Mouse (Mus musculus) ovary, postnatal 36 days (tissue): ENCODE measurements around the gene Spcs2.

Experiments
- DNase-seq: peaks from one replicate; pipeline ENCODE4 v3.0.0; 2022; ENCODE audit warnings: low spot score, mixed read lengths

Spcs2 gene

DNA sequence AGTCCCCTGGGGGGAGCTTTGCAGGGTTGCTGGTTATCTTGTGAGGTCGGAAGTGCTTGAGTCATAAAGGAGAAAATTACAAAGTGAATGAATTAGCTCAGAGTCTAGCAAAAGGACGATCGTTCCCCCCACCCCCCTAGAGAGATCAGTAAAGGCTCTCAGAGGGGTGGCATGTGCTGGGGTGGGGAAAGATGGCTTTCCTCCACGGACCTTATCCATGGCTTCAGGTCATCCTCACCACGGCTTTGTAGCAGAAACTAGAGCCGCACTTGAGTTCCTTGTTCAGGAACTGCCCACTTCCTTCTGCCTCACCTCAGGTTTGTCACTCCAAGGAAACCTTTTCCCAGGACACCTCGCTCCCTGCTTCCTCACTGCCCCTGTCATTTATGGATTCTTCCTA lies at the start of gene Spcs2:
TSS of gene Spcs2 (minus strand) at position 101 of the 400 bp plus-strand sequence.
- DNase-seq, result no peak

DNA sequence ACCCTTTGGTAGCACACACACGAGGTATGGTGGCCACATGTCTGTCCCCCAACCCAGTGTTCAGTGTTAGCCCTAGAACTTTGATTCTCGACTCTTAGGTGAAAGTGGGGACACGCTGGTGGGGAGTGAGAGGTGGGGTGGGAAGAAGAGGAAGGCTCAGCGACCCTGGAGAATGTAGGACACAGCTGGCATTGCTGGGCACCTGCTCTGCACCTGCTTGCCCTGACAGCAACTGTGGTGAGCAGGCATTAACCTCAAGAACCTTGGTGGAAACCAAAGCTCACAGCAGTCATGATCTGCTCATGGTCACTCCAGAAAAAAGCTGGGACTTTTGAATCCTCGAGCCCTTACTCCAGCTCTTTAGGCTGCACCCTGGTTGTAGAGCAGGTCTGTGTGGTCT lies 47.8 kb upstream of the Spcs2 start:
- DNase-seq, result no peak

DNA sequence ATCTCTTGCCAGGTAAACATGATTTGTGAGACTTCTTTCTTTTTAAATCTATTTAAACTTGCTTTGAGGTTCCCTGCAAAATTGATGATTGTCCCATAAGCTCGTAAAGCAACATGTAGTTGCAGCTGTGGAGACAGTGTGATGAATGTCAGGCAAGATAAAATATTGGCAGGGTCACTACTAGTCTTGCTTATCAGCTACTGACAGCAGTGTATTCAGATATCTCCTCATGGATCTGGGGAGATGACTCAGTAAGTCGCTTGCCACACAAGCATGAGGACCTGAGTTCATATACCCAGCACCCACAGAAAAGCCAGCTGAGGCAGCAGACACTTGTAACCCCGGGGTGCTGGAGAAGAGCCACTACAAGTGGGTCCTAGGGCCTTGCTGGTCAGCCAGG lies 44.2 kb upstream of the Spcs2 start:
- DNase-seq, result no peak

DNA sequence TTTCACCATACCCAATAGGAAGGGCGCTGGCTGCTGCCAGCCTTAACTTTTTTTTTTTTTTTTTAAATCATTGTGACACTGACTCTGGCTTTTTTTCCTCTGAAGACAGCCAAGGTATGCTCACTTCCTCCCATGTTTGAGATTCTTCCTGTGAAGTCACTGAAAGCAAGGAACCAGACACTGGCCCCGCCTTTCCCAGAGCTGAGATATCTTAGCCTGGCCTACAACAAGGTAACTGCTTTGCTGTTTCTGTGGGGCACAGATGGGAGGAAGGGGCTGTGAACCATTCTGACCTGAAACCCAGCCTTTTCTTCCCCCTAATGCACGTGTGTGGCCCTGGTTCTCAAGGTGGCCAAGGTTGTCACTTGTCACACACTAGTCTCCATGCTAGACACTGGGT lies 43.1 kb upstream of the Spcs2 start:
- DNase-seq, result no peak

DNA sequence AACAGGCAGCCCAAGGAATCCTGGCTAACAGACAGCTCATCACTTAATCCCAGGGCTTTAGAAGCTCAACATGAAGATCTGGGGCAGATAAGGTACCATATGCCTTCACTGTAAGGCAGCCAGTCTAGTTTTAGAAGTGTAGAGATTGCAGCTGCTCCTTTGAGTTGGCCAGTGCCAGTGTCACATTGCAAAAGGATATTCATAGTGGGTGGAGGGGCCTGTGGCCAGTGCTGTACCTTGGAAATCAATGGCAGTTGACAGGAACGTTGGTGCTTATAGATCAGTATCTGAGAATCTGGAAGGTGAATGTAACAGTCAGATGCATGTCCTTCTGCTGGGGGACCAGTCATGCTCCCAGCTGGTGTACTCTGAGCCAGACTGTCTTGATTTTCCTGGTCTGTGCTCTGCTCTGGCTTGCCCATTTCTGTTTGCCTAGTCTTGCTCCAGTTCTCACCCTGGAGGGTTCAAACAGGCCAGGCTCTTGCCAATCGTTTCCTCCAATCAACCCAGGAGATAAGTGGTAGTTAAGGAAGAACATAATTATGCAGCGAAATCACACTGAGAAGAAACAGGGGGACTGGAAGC lies 41.3 kb upstream of the Spcs2 start:
- DNase-seq, result no peak

DNA sequence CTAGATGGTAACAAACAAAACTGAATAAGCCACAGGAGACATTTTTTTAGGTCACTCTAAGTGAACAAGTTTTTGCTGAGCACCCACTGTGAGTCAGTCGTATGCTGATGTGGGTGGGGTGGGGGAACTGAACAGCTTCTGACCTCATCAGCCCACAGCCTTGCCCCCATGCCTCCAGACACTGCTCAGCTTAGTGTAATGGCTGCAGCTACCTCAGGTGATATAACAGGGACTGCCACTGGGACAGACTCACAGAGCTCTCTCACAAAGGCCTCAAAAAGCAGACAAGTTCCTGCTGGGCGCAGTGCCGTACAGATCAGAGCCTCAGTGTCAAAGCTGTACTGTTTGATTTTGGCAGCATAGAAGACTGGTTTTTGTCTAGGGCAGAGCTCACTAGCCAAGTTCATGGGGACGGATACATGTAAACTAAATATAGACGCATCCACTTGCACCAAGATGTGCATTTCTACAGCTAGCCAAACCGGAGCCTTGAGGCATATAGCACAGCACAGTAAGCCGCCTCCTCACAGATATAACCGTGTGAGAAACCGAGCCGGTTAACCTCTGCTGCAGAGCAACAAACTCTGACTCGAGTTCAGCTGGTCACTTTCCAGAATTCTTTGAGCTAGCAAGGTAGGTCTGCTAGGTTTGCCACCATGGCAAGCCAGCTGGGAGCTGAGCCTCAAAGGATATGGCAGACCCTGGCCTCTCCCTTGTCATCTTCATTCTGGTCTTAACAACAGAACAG lies 39.8 kb upstream of the Spcs2 start:
- DNase-seq, result no peak

DNA sequence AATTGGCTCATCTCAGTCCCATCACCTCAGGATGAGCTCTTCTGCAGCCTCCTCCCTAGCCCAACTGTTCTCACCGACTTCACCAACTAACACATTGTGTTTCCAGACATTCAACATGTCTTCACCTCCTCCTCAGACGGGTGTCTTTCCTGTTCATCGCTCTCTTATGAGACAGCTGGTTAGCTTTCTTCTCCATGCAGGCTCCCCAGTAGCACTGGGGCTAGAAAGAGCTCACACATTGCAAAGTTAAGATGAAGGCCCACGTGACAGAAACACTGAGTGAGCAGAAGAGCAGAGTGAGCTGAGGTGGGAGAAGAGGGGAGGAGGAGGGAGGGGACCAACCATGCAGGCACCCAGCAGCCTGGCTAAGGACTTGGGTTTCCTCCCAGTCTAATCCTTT lies 38.9 kb upstream of the Spcs2 start:
- DNase-seq, result no peak

DNA sequence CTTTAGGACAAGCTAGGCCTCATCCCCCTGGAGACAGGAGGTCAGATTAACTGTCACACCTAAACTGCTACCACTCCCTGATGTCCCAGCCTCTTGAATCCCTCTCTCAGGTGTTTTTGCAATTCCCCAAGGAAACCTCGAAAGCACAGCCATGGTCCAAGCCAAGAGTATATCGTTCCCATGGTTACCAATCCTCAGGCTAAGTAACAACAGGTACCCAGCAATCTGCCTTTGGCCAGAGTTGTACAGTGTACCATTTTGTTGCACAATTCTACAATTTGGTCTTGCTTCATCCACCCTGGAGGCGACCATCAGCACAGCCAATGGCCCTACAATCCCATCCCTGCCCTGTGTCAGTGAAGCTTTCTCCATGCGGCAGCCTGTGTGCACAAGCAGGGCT lies 33.6 kb upstream of the Spcs2 start:
- no peak for DNase-seq

DNA sequence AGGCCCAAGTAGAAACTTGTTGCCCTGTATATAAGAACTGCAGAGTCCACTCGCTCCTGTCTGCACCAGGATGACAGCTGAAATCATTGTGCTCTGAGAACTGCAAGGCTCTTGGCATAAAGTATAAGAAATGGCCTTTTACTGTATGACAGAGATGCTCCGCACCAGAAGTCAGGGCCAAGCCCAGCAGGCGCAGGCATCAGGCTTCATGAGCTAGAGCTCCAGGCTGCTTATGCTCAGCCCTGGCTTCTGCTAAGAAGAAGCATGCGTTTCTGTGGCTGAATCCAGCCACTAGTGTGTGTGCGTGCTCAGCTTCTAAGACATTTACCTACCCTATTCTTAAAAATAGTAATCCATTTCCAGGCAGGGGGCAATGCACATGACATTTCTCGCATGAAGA lies 31.2 kb upstream of the Spcs2 start:
- no peak for DNase-seq

DNA sequence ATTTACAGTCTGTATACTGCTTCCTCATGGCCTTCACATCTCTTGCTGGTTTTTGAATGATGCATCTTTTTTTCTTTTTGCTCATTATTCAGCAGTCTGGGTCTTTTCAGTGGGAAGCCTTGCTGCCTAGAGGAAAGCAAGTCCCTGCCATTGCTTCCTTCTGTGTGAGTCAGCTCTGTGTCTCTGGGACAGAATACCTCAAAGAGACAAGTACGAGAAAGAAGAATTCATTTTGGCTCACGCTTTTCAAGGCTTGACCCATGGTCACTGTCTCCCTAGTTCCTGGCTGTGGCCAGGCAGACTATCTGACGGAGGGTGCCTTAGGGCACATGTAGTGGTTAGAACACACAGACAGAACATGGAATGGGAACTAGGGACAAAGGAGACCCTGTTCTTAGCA lies 30.7 kb upstream of the Spcs2 start:
- no peak for DNase-seq

DNA sequence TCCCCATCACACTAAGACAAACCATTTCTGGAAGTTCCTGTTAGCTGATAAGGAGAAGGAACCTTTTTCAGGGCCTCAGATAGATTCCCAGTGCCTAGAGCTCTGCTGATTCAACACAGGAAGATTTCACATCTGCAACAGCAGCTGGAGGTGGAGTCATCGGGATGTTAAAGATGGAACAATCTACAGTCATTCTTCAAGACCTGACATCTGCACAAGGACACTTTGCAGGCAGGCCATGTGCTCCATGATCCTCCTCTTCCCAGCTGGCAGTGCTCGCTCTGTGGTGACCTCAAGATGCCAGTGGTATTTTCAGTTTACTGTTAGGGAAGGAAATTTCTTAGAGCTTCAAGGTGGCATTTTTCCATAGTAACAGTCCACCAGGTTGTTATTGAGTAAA lies 29.1 kb upstream of the Spcs2 start:
- DNase-seq, result no peak

DNA sequence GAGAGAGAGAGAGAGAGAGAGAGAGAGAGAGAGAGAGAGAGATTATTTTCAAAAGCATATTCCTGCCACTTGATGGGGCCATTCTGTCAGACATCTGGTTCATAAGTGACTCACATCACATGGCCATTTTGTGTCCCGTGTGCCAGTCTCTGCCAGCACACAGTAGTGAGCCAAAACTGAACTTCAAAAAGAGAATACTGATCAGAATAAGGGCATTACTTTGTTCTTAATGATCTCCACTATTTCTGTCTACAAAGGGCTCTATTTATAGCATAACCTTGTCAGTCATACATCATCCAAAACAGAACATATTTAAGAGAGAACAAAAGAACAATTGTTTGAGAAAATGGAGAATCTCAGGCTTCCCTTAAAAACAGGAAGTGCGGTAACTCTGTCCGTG lies 28.2 kb upstream of the Spcs2 start:
- DNase-seq, result no peak

DNA sequence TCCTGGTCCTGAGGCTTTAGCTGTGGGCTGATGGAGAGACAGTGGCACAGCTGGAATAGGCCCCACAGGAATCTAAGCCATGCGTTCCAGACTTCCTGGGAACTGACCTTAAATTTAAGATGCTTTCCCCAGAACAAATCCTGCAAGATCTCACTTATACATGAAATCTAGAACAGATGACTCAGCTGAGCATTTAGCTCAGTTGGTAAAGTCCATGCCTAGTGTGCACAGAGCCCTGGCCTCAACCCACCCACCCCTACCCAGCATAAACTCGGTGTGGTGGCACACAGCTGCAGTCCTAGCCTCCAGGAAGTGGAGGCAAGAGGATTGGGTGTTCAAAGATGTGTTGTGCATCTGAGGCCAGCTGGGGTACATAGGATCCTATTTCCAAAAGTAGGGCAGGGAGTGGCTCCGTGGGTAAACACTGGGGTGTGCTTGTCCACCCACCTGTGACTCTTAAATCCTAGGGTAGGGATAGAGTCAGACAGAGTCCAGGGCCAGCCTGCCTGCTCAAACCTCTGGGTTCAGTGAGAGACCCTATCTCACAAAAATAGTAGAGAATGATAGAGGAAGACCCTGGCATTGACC lies 27.0 kb upstream of the Spcs2 start:
- no peak for DNase-seq

DNA sequence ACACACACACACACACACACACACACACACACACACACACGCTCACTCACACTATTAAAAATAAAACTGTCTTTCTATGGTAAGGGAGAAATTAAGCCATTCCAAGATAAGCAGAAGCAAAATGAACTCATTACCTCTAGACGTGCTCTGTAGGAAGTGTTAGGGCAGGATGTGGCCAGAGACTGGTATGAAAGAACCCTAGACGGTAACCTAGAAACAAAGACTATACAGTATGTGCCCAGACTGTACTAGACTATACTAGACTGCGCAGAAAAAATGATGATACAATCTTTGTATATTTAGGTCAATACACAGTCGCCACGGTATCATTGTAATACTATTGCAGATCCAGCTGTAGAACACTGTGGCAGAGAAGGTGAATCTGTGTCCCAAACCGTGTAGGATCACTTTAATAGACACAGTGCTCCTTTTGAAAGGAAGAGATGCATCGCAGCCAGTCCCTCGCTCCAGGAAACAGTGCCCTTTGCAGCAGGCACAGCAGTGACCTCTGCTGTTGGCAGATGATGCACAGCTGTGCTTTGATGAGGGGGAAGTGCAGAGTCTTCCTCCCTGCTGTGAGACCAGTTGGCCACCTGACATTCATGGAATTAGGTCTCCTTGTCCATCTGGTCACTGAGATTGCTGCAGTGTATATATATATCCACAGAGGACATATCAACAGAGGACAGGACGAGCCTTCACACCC lies 26.1 kb upstream of the Spcs2 start:
- no peak for DNase-seq

DNA sequence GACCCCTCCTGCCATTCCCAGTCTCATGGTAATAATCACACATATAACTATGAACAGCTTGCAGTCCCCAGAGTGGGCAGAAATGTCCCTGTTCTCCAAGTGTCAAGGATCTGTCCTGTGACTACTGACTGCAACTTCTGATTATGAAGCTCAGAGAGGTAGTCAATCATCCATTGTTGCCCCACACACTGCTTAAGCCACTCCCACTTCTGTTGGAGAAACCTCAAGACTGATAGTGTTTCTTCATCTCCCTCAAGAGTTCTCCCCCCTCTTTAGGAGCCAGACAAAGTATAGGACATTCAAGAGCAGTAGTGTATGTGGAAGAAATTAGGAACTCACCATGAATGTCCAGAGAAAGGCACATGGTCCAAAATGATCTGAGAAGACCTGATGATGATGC lies 24.5 kb upstream of the Spcs2 start:
- no peak for DNase-seq

DNA sequence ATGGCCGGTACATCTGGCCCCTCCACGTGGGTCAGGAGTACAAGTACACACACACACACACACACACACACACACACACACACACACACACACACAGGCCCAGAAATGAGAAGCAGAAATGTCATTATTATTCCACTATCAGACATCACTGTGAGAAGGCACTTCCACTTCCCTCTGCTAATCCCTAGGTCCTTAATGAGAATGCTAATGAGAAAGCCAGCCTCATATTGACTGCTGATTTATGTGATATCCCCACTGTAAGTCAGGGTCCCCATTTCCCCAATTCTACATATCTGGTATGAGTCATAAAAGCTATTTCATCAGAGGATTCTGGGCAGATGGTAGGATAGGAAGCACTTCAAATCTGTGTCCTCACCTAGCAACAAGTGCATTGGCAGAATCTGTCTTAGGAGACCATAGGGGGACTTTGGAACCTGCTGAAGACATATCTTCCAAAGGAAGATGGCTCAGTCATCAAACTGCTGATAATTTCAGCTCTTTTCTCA lies 24.0 kb upstream of the Spcs2 start:
- no peak for DNase-seq

DNA sequence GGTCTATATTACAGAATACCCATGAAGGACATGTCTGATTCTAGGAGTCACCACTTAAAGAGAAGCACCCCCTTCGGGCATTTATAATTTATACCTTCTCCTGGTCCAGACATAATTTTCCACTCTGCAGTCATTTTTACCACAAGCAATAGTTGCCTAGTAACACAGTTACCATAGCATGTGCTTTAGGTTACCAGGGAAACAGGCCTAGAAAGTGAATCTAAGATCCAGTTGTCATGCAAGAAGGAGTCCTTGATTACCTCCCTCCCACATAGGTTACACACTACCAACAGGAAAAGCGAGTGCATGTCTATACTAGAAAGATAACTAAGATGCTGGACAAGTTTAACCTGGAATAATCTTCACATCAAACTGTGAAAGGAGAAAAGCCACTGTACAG lies 15.0 kb upstream of the Spcs2 start:
- DNase-seq, result no peak

DNA sequence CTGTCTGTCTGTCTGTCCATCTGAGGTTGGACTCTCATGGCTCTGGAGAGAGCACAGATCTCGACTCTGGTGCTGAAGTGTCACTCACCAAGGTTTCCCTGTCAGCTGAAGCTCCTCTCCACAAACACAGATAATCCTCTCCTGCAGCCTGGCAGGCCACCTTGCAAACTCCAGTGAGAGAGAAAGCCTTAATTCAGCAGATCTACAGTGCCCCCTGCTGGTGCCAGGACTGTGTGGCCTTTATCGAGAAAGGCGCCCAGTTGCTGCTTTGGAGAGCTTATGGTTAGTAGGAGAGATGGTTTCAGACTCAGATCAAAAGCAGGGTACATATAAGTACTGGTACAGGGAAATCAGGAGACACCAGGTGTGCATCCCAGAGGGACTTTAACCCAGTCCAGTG lies 13.1 kb upstream of the Spcs2 start:
- DNase-seq, result peak; percentile 74

DNA sequence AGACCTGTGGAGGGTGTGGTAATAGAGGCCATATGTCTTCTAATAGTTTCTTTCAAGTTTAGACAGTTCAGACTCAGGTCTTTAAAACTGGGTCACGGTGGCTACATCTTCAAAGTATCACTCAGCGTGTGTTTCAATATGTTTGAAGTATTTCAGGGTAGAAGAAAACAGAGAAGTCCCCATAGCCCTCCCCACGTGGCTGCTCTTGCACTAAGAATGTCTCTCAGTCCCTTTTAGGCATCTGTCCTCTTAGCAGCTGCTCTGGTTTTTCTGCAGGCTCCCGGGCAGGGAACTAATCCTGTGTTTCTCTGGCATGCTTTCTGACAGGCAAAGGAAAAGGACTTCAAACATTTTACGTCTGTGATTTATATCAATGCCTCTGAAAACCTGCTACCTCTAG lies 12.6 kb upstream of the Spcs2 start:
- DNase-seq, result no peak

DNA sequence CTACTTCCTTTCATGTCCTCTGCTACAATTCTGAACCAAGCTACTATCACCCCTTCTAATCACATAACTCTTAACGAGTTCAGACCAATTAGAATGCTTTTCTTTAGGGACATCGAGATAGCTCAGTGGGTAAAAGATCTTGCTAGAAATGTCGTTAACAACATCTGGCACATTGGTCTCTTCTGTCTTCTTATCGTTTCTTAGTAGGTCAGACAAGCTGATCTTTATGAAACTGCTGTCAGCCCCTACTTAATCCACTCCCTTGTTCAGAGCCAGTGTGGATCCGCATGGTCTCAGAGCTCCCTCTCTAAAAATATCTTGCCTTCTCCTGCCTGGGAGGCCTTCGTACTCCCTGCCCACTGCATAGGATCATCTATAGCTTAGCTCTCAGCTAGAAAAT lies 10.7 kb upstream of the Spcs2 start:
- no peak for DNase-seq

DNA sequence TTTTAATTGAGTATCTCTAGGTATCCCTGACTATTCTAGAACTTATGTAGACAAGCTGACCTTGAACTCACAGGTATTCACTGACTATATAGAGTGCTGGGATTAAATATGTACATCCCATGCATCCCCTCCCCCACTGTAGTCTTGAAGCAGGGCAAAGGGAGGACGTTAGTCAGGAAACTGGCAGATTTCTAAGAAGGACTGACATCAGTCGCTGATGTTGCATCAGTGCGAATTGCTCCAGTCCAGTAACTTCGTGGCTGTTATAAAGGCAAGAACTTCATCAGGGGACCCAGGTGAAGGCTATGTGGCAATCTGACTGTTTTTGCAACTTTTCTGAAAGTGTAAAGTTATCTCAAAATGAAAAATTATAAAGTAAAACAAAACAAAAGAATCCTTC lies 6.0 kb upstream of the Spcs2 start:
- no peak for DNase-seq

DNA sequence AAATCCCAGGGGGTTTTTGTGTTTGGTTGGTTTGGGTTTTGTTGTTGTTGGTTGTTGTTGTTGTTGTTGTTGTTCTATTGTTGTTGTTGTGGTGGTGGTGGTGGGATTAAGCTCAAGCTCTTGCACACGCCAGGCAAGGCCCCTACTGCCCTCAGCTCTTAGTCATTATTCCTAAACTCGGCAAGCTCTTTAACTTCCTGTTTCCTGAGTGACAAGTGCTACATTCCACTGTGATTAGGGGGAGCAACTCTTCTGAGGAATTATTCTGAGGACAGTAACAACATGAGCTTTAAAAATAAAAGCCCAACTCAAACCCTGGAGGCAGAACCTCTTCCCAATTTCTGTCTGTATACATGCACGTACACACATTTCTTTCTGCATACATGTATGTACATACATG lies 2.0 kb upstream of the Spcs2 start:
- no peak for DNase-seq
